Mouse (Mus musculus) megakaryocyte, embryonic 14.5 days (primary cell): Measurements from ENCODE around the gene Ppm1g.

Experiments used
- FLI1 ChIP-seq: IDR thresholded peaks from 2 replicates; pipeline ENCODE4 v1.6.1; 2012; ENCODE audit warnings: low read length, inconsistent platforms, mixed read lengths
- GATA1 ChIP-seq: IDR thresholded peaks from 3 replicates; pipeline ENCODE4 v1.6.1; 2012; ENCODE audit warnings: mixed read lengths, low read length, inconsistent platforms, borderline replicate concordance

DNA sequence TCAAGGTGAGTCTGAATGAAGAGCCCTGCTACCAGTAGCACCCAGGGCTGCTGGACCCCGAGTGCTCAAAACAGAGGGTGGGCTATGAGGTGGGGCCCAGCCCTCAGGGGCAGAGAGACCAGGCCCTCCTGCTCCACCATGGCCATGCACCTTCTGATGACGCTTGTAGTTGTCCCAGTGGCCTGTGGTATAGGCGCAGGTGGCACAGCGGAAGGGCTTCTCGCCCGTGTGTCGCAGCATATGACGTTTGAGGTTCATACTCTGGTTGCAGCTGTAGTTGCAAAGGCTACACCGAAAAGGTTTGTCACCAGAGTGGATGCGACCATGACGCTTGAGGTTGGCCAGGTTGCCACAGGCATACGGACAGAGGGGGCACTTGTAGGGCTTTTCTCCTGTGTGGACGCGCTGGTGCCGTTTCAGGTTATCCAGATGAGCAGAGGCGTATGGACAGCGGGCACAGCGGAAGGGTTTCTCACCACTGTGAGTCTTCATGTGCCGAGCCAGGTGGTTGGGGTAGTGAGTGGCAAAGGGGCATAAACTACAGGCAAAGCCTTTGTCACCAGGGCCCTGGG lies 21.1 kb downstream of the Ppm1g start:
- TF ChIP-seq GATA1: no peak
- no peak for TF ChIP-seq FLI1
